Mouse (Mus musculus) forebrain, embryonic 14.5 days (tissue): ENCODE data around the gene Plekha5. TPM values are rescaled to one million over a fixed set of nuclear protein-coding genes. Genes with fewer than 3 reads are reported as not detected.
A peak's percentile ranks its signal among the peaks of the same experiment; 100 is the strongest.

Experiments
- ATAC-seq: fragments of 200-750 bp; cut with Nextera tagmentation; 2 replicates; pipeline ENCODE4 v1.8.0; 2017; ENCODE audit warnings: mild to moderate bottlenecking, moderate library complexity
- DNase-seq: peaks from one replicate; pipeline ENCODE4 v3.0.0-alpha.2; 2015; ENCODE audit warnings: low spot score
- H3K27ac ChIP-seq: fragments of 300-500 bp; sonication (generic); 2 replicates; pipeline ENCODE4 v1.5.1; 2014; ENCODE audit warnings: low read depth, mild to moderate bottlenecking, control low read depth, low read length, moderate library complexity
- H3K27me3 ChIP-seq: fragments of 300-500 bp; sonication (generic); replicated peaks from 2 replicates; pipeline ENCODE4 v1.6.1; 2014; ENCODE audit warnings: low read length, control low read depth, mixed read lengths; ENCODE audit not compliant: control insufficient read depth, insufficient read depth
- H3K36me3 ChIP-seq: fragments of 300-500 bp; sonication (generic); 2 replicates; pipeline ENCODE4 v1.6.1; 2014; ENCODE audit warnings: low read length, control low read depth; ENCODE audit not compliant: control insufficient read depth, insufficient read depth
- H3K4me1 ChIP-seq: fragments of 300-500 bp; sonication (generic); 2 replicates; pipeline ENCODE4 v1.6.1; 2014; ENCODE audit warnings: antibody characterized with exemption, low read length, control low read depth; ENCODE audit not compliant: control insufficient read depth, insufficient read depth
- H3K4me2 ChIP-seq: fragments of 300-500 bp; sonication (generic); 2 replicates; pipeline ENCODE4 v1.6.1; 2014; ENCODE audit warnings: mild to moderate bottlenecking, control low read depth, low read length
- H3K4me3 ChIP-seq: fragments of 300-500 bp; sonication (generic); 2 replicates; pipeline ENCODE4 v1.5.1; 2014; ENCODE audit warnings: low read depth, low read length, control low read depth
- H3K9ac ChIP-seq: fragments of 300-500 bp; sonication (generic); 2 replicates; pipeline ENCODE4 v1.6.1; 2014; ENCODE audit warnings: mild to moderate bottlenecking, low read length, control low read depth, moderate library complexity
- H3K9me3 ChIP-seq: fragments of 300-500 bp; sonication (generic); replicated peaks from 2 replicates; pipeline ENCODE4 v1.6.1; 2016; ENCODE audit warnings: low read length, control low read depth, mixed read lengths; ENCODE audit not compliant: control insufficient read depth
- WGBS: fragments of 180-500 bp; shearing (Covaris S2); extraction: QIAGEN DNeasy Blood & Tissue Kit; methylation state at CpG from one replicate; pipeline ENCODE4 v1.1.7; 2014; 5-methylcytosine and 5-hydroxymethylcytosine counted together
- polyA plus RNA-seq: library from polyadenylated mRNA; unstranded; fragments of >200 nt; fragmentation: Nextera tagmentation; extraction: Ambion mirVana; gene quantifications from 2 replicates; pipeline ENCODE4 v1.2.1, GENCODE M21; 2014

Plekha5 gene
- polyA plus RNA-seq, 1 experiment from 2014 or later: 26.5 TPM

DNA sequence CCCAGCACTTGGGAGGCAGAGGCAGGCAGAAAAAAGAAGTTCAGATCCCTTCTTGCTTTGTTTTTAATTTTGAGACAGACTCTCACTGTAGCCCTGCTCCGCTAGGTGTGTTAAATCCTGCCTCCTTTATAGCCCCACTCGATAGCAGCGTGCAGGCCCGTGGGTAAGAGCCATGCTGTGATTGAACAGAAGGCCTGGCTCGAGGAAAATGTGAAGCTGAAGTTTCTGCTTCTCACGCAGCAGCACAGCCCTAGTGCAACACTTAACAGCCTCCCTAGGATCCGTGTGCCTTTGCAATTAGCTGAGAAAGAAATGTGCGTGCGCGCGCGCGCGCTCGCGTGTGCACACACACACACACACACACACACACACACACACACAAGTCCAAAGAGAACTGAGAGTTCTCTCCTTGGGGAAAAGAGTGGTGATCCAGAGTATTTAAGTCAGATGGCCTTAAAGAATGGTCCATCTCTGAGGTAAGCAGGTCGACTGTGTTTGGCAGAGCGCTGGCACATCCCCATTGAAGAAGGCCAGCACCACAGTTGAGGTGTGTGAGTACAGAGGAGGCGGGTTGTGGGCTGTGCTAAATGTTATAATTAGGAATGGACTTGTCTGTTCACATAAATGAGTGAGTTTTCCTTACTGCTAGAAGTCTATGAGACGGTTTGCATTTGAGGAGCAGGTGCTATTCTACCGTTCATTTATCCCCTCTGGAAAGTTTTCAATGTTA, 24.3 kb downstream of the Plekha5 start:
- Histone ChIP-seq H3K9me3 (no peaks in the 10 kb centered on the region), H3K4me1 (peaks cover 7% of the 10 kb centered on the region; the same call in 1 of the 2 replicates), H3K4me2 (no peak overlapping the region), H3K4me3 (no peak overlapping the region), H3K9ac (no peak overlapping the region), H3K27ac (no peak overlapping the region; the same call in 1 of the 2 replicates), H3K27me3 (no peaks in the 10 kb centered on the region), H3K36me3 (0 out of 2 replicates have a peak, but pooled peaks cover 2% of the 10 kb centered on the region)
- DNase-seq (no peak), ATAC-seq (no peak)
- WGBS: 80% methylated on average over 21 of the region's 21 CpGs

DNA sequence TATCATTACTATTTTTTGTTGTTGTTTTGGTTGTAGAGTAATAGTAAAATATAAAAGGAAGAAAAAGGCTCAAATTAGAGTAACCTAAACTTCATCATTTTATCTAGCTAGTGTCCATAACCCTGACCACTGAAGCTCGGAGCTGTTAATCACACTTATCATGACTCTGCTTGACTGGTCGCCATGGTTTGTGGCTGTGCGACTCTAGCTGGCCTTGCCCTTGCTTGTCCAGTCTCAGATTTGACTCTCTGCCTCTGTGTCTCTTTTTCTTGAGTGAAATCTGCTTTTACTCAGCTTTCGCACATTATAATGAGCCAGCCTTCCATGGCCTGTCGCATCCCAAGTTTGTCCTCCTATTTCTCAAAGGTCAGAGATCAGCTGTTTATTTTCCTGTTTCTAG, 26.8 kb downstream of the Plekha5 start:
- Histone ChIP-seq H3K9me3 (no peaks in the 10 kb centered on the region), H3K4me1 (no peaks in the 10 kb centered on the region), H3K36me3 (0 out of 2 replicates have a peak, but pooled peaks cover 2% of the 10 kb centered on the region), H3K27ac (no peak overlapping the region), H3K4me2 (no peak overlapping the region), H3K27me3 (no peaks in the 10 kb centered on the region), H3K4me3 (no peak overlapping the region), H3K9ac (no peak overlapping the region)
- 93% methylated on average over 5 of the region's 5 CpGs for WGBS
- DNase-seq (no peak), ATAC-seq (no peak)

- 95% methylated on average over 8 of the region's 8 CpGs for WGBS
- ATAC-seq (no peak), DNase-seq (no peak)
- no peak overlapping the region for H3K27ac ChIP-seq
- no peak overlapping the region for H3K9ac ChIP-seq
- H3K4me2 ChIP-seq: no peak overlapping the region
- no peak overlapping the region for H3K4me3 ChIP-seq
- H3K9me3 ChIP-seq: no peaks in the 10 kb centered on the region
- H3K27me3 ChIP-seq: no peaks in the 10 kb centered on the region
- H3K36me3 ChIP-seq: 0 out of 2 replicates have a peak, but pooled peaks cover 2% of the 10 kb centered on the region
- no peaks in the 10 kb centered on the region for H3K4me1 ChIP-seq
Observed at GRCm38 (mm10) chr6:140452736-140453135, 28.9 kb downstream of the Plekha5 start.

DNA sequence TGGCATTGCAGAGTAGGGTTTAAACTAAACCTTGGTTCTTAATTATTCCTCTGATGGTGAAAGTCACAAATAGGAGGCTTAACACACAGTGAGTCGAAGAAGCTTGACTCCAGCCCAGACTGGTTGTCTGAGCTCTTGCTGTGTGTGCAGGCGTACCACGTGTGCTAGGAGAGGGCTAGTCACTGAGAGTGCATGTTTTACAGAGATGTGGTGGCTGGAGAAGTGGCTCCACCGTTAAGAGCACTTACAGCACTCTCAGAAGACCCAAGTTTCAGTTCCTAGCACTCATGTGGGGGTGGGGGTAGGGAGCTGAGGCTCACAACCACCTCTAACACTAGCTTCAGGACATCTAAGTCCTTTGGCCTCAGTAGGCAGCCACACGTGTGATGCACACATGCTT, 29.6 kb downstream of the Plekha5 start:
- no peaks in the 10 kb centered on the region for H3K27me3 ChIP-seq
- no peak overlapping the region for H3K9ac ChIP-seq
- H3K9me3 ChIP-seq: no peaks in the 10 kb centered on the region
- ATAC-seq (no peak), DNase-seq (no peak)
- no peaks in the 10 kb centered on the region for H3K4me1 ChIP-seq
- 91% methylated on average over 5 of the region's 5 CpGs for WGBS
- H3K36me3 ChIP-seq: 0 out of 2 replicates have a peak, but pooled peaks cover 2% of the 10 kb centered on the region
- H3K4me3 ChIP-seq: no peak overlapping the region
- H3K27ac ChIP-seq: no peak overlapping the region
- no peak overlapping the region for H3K4me2 ChIP-seq

DNA sequence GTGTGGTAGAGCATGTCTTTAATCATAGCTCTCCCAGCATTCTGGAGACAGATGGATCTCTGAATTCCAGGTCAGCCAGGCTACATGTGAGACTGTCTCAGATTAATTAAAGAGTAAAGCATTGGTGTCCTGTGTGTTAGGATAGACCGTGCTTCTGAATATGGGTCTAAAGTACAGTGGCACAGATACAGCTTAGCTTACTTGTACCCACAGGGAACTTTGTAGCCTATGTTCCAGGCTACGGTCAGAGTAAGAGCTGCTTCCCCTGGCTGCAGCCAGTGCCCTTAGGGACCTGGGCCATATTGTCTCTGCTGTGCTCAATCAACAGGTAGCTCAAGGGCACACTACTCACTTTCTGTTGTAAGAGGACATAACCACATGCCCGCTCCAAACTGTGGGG, 30.5 kb downstream of the Plekha5 start:
- Histone ChIP-seq H3K9me3 (no peaks in the 10 kb centered on the region), H3K27me3 (no peaks in the 10 kb centered on the region), H3K27ac (no peak overlapping the region), H3K4me2 (no peak overlapping the region), H3K36me3 (0 out of 2 replicates have a peak, but pooled peaks cover 2% of the 10 kb centered on the region), H3K4me1 (no peaks in the 10 kb centered on the region), H3K9ac (no peak overlapping the region), H3K4me3 (no peak overlapping the region)
- DNase-seq (no peak), ATAC-seq (no peak)
- WGBS: 95% methylated on average over 3 of the region's 3 CpGs

DNA sequence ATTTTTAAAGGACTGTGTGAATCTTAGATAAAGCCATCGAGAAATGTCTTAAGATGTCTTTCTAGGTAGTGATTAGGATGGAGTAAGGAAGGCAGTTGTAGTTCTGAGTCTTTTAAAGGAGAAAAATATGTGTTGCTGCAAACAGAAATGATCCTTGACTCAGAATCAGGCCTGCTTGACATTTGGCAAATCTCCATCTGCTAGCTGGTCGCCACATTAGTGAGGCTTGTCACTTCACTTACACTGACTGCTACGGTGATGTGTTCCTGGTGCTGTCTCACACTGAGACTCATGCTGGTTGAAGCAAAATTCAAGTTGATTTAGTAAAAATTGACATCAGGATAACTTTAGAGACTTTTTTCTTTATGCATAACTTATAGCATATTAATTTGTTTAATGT, 32.0 kb downstream of the Plekha5 start:
- Histone ChIP-seq H3K4me1 (no peaks in the 10 kb centered on the region), H3K4me3 (no peak overlapping the region), H3K27ac (no peak overlapping the region), H3K4me2 (no peak overlapping the region), H3K9ac (no peak overlapping the region), H3K27me3 (no peaks in the 10 kb centered on the region), H3K36me3 (0 out of 2 replicates have a peak, but pooled peaks cover 2% of the 10 kb centered on the region), H3K9me3 (no peaks in the 10 kb centered on the region)
- WGBS: 73% methylated on average over 3 of the region's 3 CpGs
- DNase-seq: peak; percentile 30
- no peak for ATAC-seq

DNA sequence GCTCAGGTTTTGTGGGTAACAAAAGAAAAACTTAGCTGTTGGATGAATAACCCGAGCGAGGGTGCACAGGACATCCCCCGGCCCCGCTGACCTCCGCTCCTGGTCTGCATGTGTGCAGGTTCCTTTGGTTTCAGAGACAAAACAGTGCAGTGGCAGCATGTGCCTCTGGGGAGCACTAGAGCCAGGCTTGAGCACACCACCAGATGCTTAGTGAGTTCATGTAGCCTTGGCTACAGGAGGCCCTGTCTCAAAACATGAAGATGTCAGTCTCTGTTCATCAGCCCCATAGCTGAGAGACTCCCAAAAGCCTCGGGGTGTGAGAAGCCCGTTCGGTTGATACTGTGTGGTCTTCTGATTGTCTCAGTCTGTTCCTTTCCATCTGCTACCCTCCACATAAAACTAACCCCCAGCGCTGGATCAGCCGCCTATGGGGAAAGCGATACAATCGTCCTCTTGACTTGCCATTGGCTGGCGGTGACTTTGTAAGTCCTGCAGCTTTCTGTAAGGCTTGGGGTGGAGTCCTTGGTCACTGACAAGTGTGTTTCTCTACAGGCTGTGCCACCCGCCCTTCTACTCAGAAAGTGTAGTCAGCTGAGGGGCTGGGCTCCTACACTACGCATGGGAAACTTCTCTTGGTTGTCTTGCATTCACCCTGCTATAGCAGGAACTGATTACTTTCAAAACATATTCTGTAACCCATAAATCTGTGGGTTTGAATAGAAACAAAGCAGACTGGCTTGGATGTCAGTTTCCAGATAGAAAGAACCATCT, 32.7 kb downstream of the Plekha5 start:
- Histone ChIP-seq H3K27ac (no peak overlapping the region), H3K27me3 (no peaks in the 10 kb centered on the region), H3K9me3 (no peaks in the 10 kb centered on the region), H3K36me3 (0 out of 2 replicates have a peak, but pooled peaks cover 2% of the 10 kb centered on the region), H3K4me2 (no peak overlapping the region), H3K4me3 (no peak overlapping the region), H3K4me1 (no peaks in the 10 kb centered on the region), H3K9ac (no peak overlapping the region)
- no peak for DNase-seq
- WGBS: 89% methylated on average over 15 of the region's 15 CpGs
- no peak for ATAC-seq

- Histone ChIP-seq H3K36me3 (no peaks in the 10 kb centered on the region), H3K4me2 (no peak overlapping the region), H3K9me3 (no peaks in the 10 kb centered on the region), H3K27me3 (no peaks in the 10 kb centered on the region), H3K4me3 (no peak overlapping the region), H3K27ac (no peak overlapping the region), H3K9ac (no peak overlapping the region), H3K4me1 (no peaks in the 10 kb centered on the region)
- WGBS: 54% methylated on average over 7 of the region's 7 CpGs
- ATAC-seq (no peak), DNase-seq (no peak)
Observed at GRCm38 (mm10) chr6:140460398-140460797, 36.5 kb downstream of the Plekha5 start.

- H3K4me1 ChIP-seq: no peaks in the 10 kb centered on the region
- no peaks in the 10 kb centered on the region for H3K9me3 ChIP-seq
- no peak overlapping the region for H3K4me2 ChIP-seq
- 93% methylated on average over 6 of the region's 6 CpGs for WGBS
- H3K27me3 ChIP-seq: no peaks in the 10 kb centered on the region
- H3K9ac ChIP-seq: no peak overlapping the region
- no peak overlapping the region for H3K27ac ChIP-seq
- DNase-seq (no peak), ATAC-seq (no peak)
- H3K36me3 ChIP-seq: no peaks in the 10 kb centered on the region
- no peak overlapping the region for H3K4me3 ChIP-seq
Observed at GRCm38 (mm10) chr6:140464818-140465217, 41.0 kb downstream of the Plekha5 start.
